Mouse (Mus musculus) layer of hippocampus, postnatal 10 days (tissue): ENCODE results near the gene Pxdc1. TPM values are rescaled to one million over a fixed set of nuclear protein-coding genes. Genes with fewer than 3 reads are reported as not detected.
A peak's percentile ranks its signal among the peaks of the same experiment; 100 is the strongest.

ENCODE experiments used
- DNase-seq, 2 experiments: peaks; one replicate each; pipeline ENCODE4 v3.0.0; 2021; ENCODE audit warnings: low spot score in 2 of 2
- long read RNA-seq: library from polyadenylated mRNA; stranded (forward); transcript quantifications from one replicate; pipeline ENCODE4 v2.0.0, GENCODE M21; 2023
- total RNA-seq, 2 experiments: library from RNA; stranded (reverse); gene quantifications; 2 replicates each; pipeline ENCODE4 v1.2.3; 2021

Pxdc1 gene
- 10 to 100 TPM; 14.1 to 14.7 TPM for total RNA-seq
- long read RNA-seq, transcript Pxdc1-202 (5 exons, 2,684 nt): major isoform, 11 of 12 reads
- long read RNA-seq, partial matches to known transcripts: 0 of 12 reads
- long read RNA-seq, other reads (novel, unspliced or antisense): 1 of 12 reads

- DNase-seq: no peak
These were observed at the start of gene Pxdc1 for GRCm38 (mm10) chr13:34653391-34653790. Pxdc1 (minus strand) TSS chr13:34653486.

GRCm38 (mm10) chr13:34700630-34701029, 47.3 kb upstream of the Pxdc1 start:
- DNase-seq: no peak

- no peak for DNase-seq
These were observed 46.8 kb upstream of the Pxdc1 start for GRCm38 (mm10) chr13:34700091-34700490.

- DNase-seq: no peak
These were observed 43.5 kb upstream of the Pxdc1 start for GRCm38 (mm10) chr13:34696734-34697332.

- DNase-seq: no peak
These were observed 39.8 kb upstream of the Pxdc1 start for GRCm38 (mm10) chr13:34693111-34693510.

- no peak for DNase-seq
These were observed 37.8 kb upstream of the Pxdc1 start for GRCm38 (mm10) chr13:34691049-34691448.

GRCm38 (mm10) chr13:34685008-34685765, 31.9 kb upstream of the Pxdc1 start:
- no peak for DNase-seq

- no peak for DNase-seq
These were observed 30.6 kb upstream of the Pxdc1 start for GRCm38 (mm10) chr13:34683762-34684488.

- DNase-seq: no peak
These were observed 30.0 kb upstream of the Pxdc1 start for GRCm38 (mm10) chr13:34683270-34683669.

- DNase-seq: no peak
These were observed 23.2 kb upstream of the Pxdc1 start for GRCm38 (mm10) chr13:34676507-34676906.

- DNase-seq: no peak
These were observed 22.6 kb upstream of the Pxdc1 start for GRCm38 (mm10) chr13:34675847-34676383.

- no peak for DNase-seq
These were observed 20.1 kb upstream of the Pxdc1 start for GRCm38 (mm10) chr13:34673354-34673753.

GRCm38 (mm10) chr13:34669919-34670865, 16.9 kb upstream of the Pxdc1 start:
- no peak for DNase-seq

- no peak for DNase-seq
These were observed 13.9 kb upstream of the Pxdc1 start for GRCm38 (mm10) chr13:34667197-34667596.

GRCm38 (mm10) chr13:34665074-34665473, 11.8 kb upstream of the Pxdc1 start:
- no peak for DNase-seq

- DNase-seq: no peak
These were observed 10.5 kb upstream of the Pxdc1 start for GRCm38 (mm10) chr13:34663762-34664161.

GRCm38 (mm10) chr13:34659507-34659906, 6.2 kb upstream of the Pxdc1 start:
- no peak for DNase-seq

GRCm38 (mm10) chr13:34656351-34656750, 3.1 kb upstream of the Pxdc1 start:
- no peak for DNase-seq

- DNase-seq: peak; percentile 62 to 69
These were observed 689 bp downstream of the Pxdc1 start for GRCm38 (mm10) chr13:34652353-34653241.

GRCm38 (mm10) chr13:34652016-34652352, 1.3 kb downstream of the Pxdc1 start:
- no peak for DNase-seq
